Mouse (Mus musculus) MEL (cell line): ENCODE data around the gene Rars. TPM values are rescaled to one million over a fixed set of nuclear protein-coding genes. Genes with fewer than 3 reads are reported as not detected.

Experiments used
- DNase-seq: peaks from one replicate; pipeline ENCODE4 v3.0.0; 2011; ENCODE audit warnings: low read depth, low spot score
- H3K27ac ChIP-seq: 2 replicates; pipeline ENCODE4 v1.5.1; 2012; ENCODE audit warnings: low read depth, mild to moderate bottlenecking, control low read depth, low read length, moderate library complexity; ENCODE audit not compliant: control insufficient read depth
- H3K27me3 ChIP-seq, 2 experiments: fragments of 150-350 bp in 1 of 2; sonication (generic) in 1 of 2; 2 replicates each; pipeline ENCODE4 v1.6.1; 2012; ENCODE audit warnings: low read length in 2 of 2, mild to moderate bottlenecking in 2 of 2, improper control_type of control experiment in 1 of 2, moderate library complexity in 1 of 2; ENCODE audit not compliant: insufficient read depth in 2 of 2, control insufficient read depth in 1 of 2
- H3K36me3 ChIP-seq, 2 experiments: 2 replicates each; pipeline ENCODE4 v1.6.1; 2012 to 2014; ENCODE audit warnings: low read length in 2 of 2, improper control_type of control experiment in 1 of 2, inconsistent platforms in 1 of 2, mild to moderate bottlenecking in 1 of 2; ENCODE audit not compliant: insufficient read depth in 2 of 2, control insufficient read depth in 1 of 2
- H3K4me1 ChIP-seq, 2 experiments: fragments of 150-350 bp in 1 of 2; sonication (generic) in 1 of 2; 2 replicates each; pipeline ENCODE4 v1.6.1; 2012; ENCODE audit warnings: low read length in 2 of 2, improper control_type of control experiment in 1 of 2, mild to moderate bottlenecking in 1 of 2; ENCODE audit not compliant: insufficient read depth in 2 of 2, control insufficient read depth in 1 of 2
- H3K4me3 ChIP-seq, 2 experiments: fragments of 150-350 bp in 1 of 2; sonication (generic) in 1 of 2; 2 replicates each; pipeline ENCODE4 v1.5.1; 2012; ENCODE audit warnings: low read depth in 2 of 2, low read length in 2 of 2, mild to moderate bottlenecking in 2 of 2, moderate library complexity in 2 of 2, control low read depth in 1 of 2, improper control_type of control experiment in 1 of 2; ENCODE audit not compliant: control insufficient read depth in 1 of 2, insufficient read depth in 1 of 2
- H3K79me2 ChIP-seq: 2 replicates; pipeline ENCODE4 v1.6.1; 2012; ENCODE audit warnings: mild to moderate bottlenecking, low read length, moderate library complexity; ENCODE audit not compliant: control insufficient read depth, poor library complexity, insufficient read depth
- H3K9ac ChIP-seq: 2 replicates; pipeline ENCODE4 v1.6.1; 2012; ENCODE audit warnings: low read depth, mild to moderate bottlenecking, control low read depth, low read length, moderate library complexity; ENCODE audit not compliant: control insufficient read depth, poor library complexity, severe bottlenecking
- H3K9me3 ChIP-seq: fragments of 150-350 bp; sonication (generic); replicated peaks from 2 replicates; pipeline ENCODE4 v1.6.1; 2012; ENCODE audit warnings: mild to moderate bottlenecking, low read length, improper control_type of control experiment, moderate library complexity; ENCODE audit not compliant: insufficient read depth
- BHLHE40 ChIP-seq: IDR thresholded peaks from 2 replicates; pipeline ENCODE4 v1.6.1; 2012; ENCODE audit warnings: low read depth, mild to moderate bottlenecking, inconsistent platforms, low read length, improper control_type of control experiment, borderline replicate concordance
- CTCF ChIP-seq, 3 experiments: IDR thresholded peaks in 2 of 3; conservative IDR thresholded peaks in 1 of 3; 2 replicates each; pipeline ENCODE4 v1.5.1; 2011 to 2012; ENCODE audit warnings: low read length in 3 of 3, low read depth in 2 of 3, mild to moderate bottlenecking in 2 of 3, improper control_type of control experiment in 1 of 3, inconsistent platforms in 1 of 3, mixed read lengths in 1 of 3, moderate library complexity in 1 of 3; ENCODE audit not compliant: control insufficient read depth in 1 of 3, insufficient read depth in 1 of 3, poor library complexity in 1 of 3, severe bottlenecking in 1 of 3
- E2F4 ChIP-seq: IDR thresholded peaks from 2 replicates; pipeline ENCODE4 v1.6.1; 2011; ENCODE audit warnings: low read depth, low read length, improper control_type of control experiment, borderline replicate concordance
- ELF1 ChIP-seq: IDR thresholded peaks from 2 replicates; pipeline ENCODE4 v1.6.1; 2014; ENCODE audit warnings: low read depth, mild to moderate bottlenecking, inconsistent platforms, low read length, improper control_type of control experiment, moderate library complexity
- EP300 ChIP-seq, 2 experiments: IDR thresholded peaks; 2 replicates each; pipeline ENCODE4 v1.6.1; 2011; ENCODE audit warnings: improper control_type of control experiment in 2 of 2, low read length in 2 of 2, low read depth in 1 of 2, mild to moderate bottlenecking in 1 of 2
- ETS1 ChIP-seq: IDR thresholded peaks from 2 replicates; pipeline ENCODE4 v1.6.1; 2012; ENCODE audit warnings: low read depth, mild to moderate bottlenecking, inconsistent platforms, low read length, improper control_type of control experiment, moderate library complexity
- GABPA ChIP-seq: IDR thresholded peaks from 2 replicates; pipeline ENCODE4 v1.6.1; 2012; ENCODE audit warnings: low read depth, mild to moderate bottlenecking, inconsistent platforms, low read length, improper control_type of control experiment, moderate library complexity
- GATA1 ChIP-seq: IDR thresholded peaks from 2 replicates; pipeline ENCODE4 v1.6.1; 2011; ENCODE audit warnings: low read depth, low read length, improper control_type of control experiment
- HCFC1 ChIP-seq: IDR thresholded peaks from 2 replicates; pipeline ENCODE4 v1.6.1; 2012; ENCODE audit warnings: low read depth, mild to moderate bottlenecking, inconsistent platforms, low read length, improper control_type of control experiment, moderate library complexity
- JUND ChIP-seq: IDR thresholded peaks from 2 replicates; pipeline ENCODE4 v1.6.1; 2011; ENCODE audit warnings: low read depth, mild to moderate bottlenecking, improper control_type of control experiment, low read length
- KAT2A ChIP-seq: conservative IDR thresholded peaks from 2 replicates; pipeline ENCODE4 v1.6.1; 2012; ENCODE audit warnings: low read depth, low read length, improper control_type of control experiment, inconsistent platforms
- MAFK ChIP-seq: IDR thresholded peaks from 2 replicates; pipeline ENCODE4 v1.6.1; 2011; ENCODE audit warnings: low read depth, mild to moderate bottlenecking, low read length, improper control_type of control experiment, borderline replicate concordance
- MAX ChIP-seq: IDR thresholded peaks from 2 replicates; pipeline ENCODE4 v1.6.1; 2011; ENCODE audit warnings: low read length, improper control_type of control experiment
- MAZ ChIP-seq: IDR thresholded peaks from 2 replicates; pipeline ENCODE4 v1.6.1; 2012; ENCODE audit warnings: low read depth, mild to moderate bottlenecking, inconsistent platforms, low read length, improper control_type of control experiment
- MXI1 ChIP-seq: IDR thresholded peaks from 2 replicates; pipeline ENCODE4 v1.6.1; 2011; ENCODE audit warnings: mild to moderate bottlenecking, low read depth, low read length, improper control_type of control experiment
- MYB ChIP-seq: IDR thresholded peaks from 2 replicates; pipeline ENCODE4 v1.6.1; 2011; ENCODE audit warnings: mild to moderate bottlenecking, low read depth, low read length, improper control_type of control experiment
- NELFE ChIP-seq: IDR thresholded peaks from 2 replicates; pipeline ENCODE4 v1.6.1; 2011; ENCODE audit warnings: low read depth, low read length, improper control_type of control experiment
- NRF1 ChIP-seq: IDR thresholded peaks from 2 replicates; pipeline ENCODE4 v1.6.1; 2014; ENCODE audit warnings: low read depth, mild to moderate bottlenecking, inconsistent platforms, low read length, improper control_type of control experiment, moderate library complexity; ENCODE audit not compliant: poor library complexity, insufficient read depth, severe bottlenecking
- POLR2A ChIP-seq, 2 experiments: IDR thresholded peaks; 2 replicates each; pipeline ENCODE4 v1.6.1; 2011 to 2012; ENCODE audit warnings: low read length in 2 of 2, mild to moderate bottlenecking in 2 of 2, control low read depth in 1 of 2, improper control_type of control experiment in 1 of 2, low read depth in 1 of 2, moderate library complexity in 1 of 2; ENCODE audit not compliant: control insufficient read depth in 1 of 2, insufficient read depth in 1 of 2, poor library complexity in 1 of 2
- POLR2AphosphoS2 ChIP-seq: IDR thresholded peaks from 2 replicates; pipeline ENCODE4 v1.6.1; 2011; ENCODE audit warnings: low read length, improper control_type of control experiment
- POLR2AphosphoS5 ChIP-seq: IDR thresholded peaks from 2 replicates; pipeline ENCODE4 v1.6.1; 2012; ENCODE audit warnings: low read depth, borderline replicate concordance, mild to moderate bottlenecking, inconsistent platforms, low read length, moderate library complexity, mixed read lengths
- RAD21 ChIP-seq: IDR thresholded peaks from 2 replicates; pipeline ENCODE4 v1.6.1; 2011; ENCODE audit warnings: mild to moderate bottlenecking, low read depth, low read length, improper control_type of control experiment
- RCOR1 ChIP-seq: IDR thresholded peaks from 2 replicates; pipeline ENCODE4 v1.6.1; 2012; ENCODE audit warnings: low read depth, mild to moderate bottlenecking, inconsistent platforms, low read length, improper control_type of control experiment
- SIN3A ChIP-seq: IDR thresholded peaks from 2 replicates; pipeline ENCODE4 v1.6.1; 2012; ENCODE audit warnings: low read length, improper control_type of control experiment, inconsistent platforms
- SMC3 ChIP-seq: IDR thresholded peaks from 2 replicates; pipeline ENCODE4 v1.6.1; 2011; ENCODE audit warnings: low read depth, low read length, improper control_type of control experiment
- TAL1 ChIP-seq: IDR thresholded peaks from 2 replicates; pipeline ENCODE4 v1.6.1; 2012; ENCODE audit warnings: mild to moderate bottlenecking, inconsistent platforms, low read length, moderate library complexity, mixed read lengths
- TCF12 ChIP-seq: IDR thresholded peaks from 2 replicates; pipeline ENCODE4 v1.6.1; 2014; ENCODE audit warnings: low read depth, mild to moderate bottlenecking, inconsistent platforms, low read length, improper control_type of control experiment, moderate library complexity
- UBTF ChIP-seq: IDR thresholded peaks from 2 replicates; pipeline ENCODE4 v1.6.1; 2012; ENCODE audit warnings: low read depth, mild to moderate bottlenecking, inconsistent platforms, low read length, improper control_type of control experiment, moderate library complexity, borderline replicate concordance; ENCODE audit not compliant: insufficient read depth
- USF1 ChIP-seq: IDR thresholded peaks from 2 replicates; pipeline ENCODE4 v1.6.1; 2014; ENCODE audit warnings: low read depth, mild to moderate bottlenecking, inconsistent platforms, low read length, improper control_type of control experiment, moderate library complexity
- ZKSCAN1 ChIP-seq: IDR thresholded peaks from 2 replicates; pipeline ENCODE4 v1.6.1; 2012; ENCODE audit warnings: low read depth, mild to moderate bottlenecking, inconsistent platforms, low read length, improper control_type of control experiment, moderate library complexity
- ZMIZ1 ChIP-seq: IDR thresholded peaks from 2 replicates; pipeline ENCODE4 v1.6.1; 2012; ENCODE audit warnings: low read depth, mild to moderate bottlenecking, inconsistent platforms, low read length, improper control_type of control experiment, moderate library complexity
- ZNF384 ChIP-seq: IDR thresholded peaks from 2 replicates; pipeline ENCODE4 v1.6.1; 2012; ENCODE audit warnings: low read depth, mild to moderate bottlenecking, inconsistent platforms, low read length, improper control_type of control experiment
- polyA plus RNA-seq, 2 experiments: library from polyadenylated mRNA; stranded (reverse) in 1 of 2; unstranded in 1 of 2; fragments of >175 nt in 1 of 2; fragments of >200 nt in 1 of 2; gene quantifications; 2 replicates each; pipeline versions ENCODE4 v1.2.1 to v1.2.4; 2012; ENCODE audit warnings: low replicate concordance in 2 of 2, low read depth in 1 of 2; ENCODE audit not compliant: insufficient read length in 2 of 2, insufficient read depth in 1 of 2, missing spikeins in 1 of 2
- total RNA-seq: library from RNA; depleted of rRNA; stranded (reverse); fragments of 300-350 nt; gene quantifications from 2 replicates; pipeline ENCODE4 v1.2.3, GENCODE M21; 2012

Rars gene
- total and polyA plus RNA-seq, 3 experiments = 193 to 396 (median 251) TPM

- Histone ChIP-seq H3K4me3 (peak overlapping the region; percentile 12 to 99), H3K9me3 (no peaks in the 10 kb centered on the region)
- TF ChIP-seq GATA1 (peak; percentile 73), JUND (no peak), GABPA (no peak), USF1 (0 out of 2 replicates have a peak, but pooled peaks have one; percentile 20), ZMIZ1 (no peak), NRF1 (peak; percentile 19; the same call in 1 of the 2 replicates), BHLHE40 (0 out of 2 replicates have a peak, but pooled peaks have one; percentile 17), MXI1 (peak; percentile 82), MAX (peak; percentile 64; the same call in 1 of the 2 replicates), RAD21 (no peak), RCOR1 (peak; percentile 74), KAT2A (peak; percentile 49; the same call in 1 of the 2 replicates), MYB (no peak), ZKSCAN1 (no peak), ELF1 (peak; percentile 38; the same call in 1 of the 2 replicates), E2F4 (no peak), TCF12 (peak; percentile 86), SMC3 (no peak), TAL1 (peak; percentile 81), POLR2AphosphoS2 (no peak), POLR2AphosphoS5 (no peak), SIN3A (peak; percentile 87; the same call in 1 of the 2 replicates), UBTF (no peak), CTCF (IDR thresholded peaks at IDR 0.05 in 2 of 3, conservative IDR thresholded peaks at IDR 0.05 in 1 of 3; ENCODE audit: control insufficient read depth in 1 of 3, insufficient read depth in 1 of 3, low read depth in 2 of 3, low read length in 3 of 3, poor library complexity in 1 of 3, severe bottlenecking in 1 of 3) (no peak), MAFK (no peak; the same call in 1 of the 2 replicates), MAZ (no peak), POLR2A (IDR thresholded peaks at IDR 0.05; ENCODE audit: control insufficient read depth in 1 of 2, insufficient read depth in 1 of 2, low read depth in 1 of 2, low read length in 2 of 2, poor library complexity in 1 of 2) (no peak), EP300 (IDR thresholded peaks at IDR 0.05; ENCODE audit: low read depth in 1 of 2, low read length in 2 of 2) (peak; percentile 79), HCFC1 (0 out of 2 replicates have a peak, but pooled peaks have one; percentile 51), NELFE (no peak), ETS1 (peak; percentile 95), ZNF384 (no peak)
- TF ChIP-seq, all 39 proteins: peak for 15
- Histone ChIP-seq H3K27me3 (no peaks in the 10 kb centered on the region), H3K36me3 (peaks cover 26 to 45% of the 10 kb centered on the region in 2 experiments), H3K4me1 (peaks cover 10 to 15% of the 10 kb centered on the region in 2 experiments), H3K9ac (peak overlapping the region; percentile 86), H3K27ac (peak overlapping the region; percentile 64), H3K79me2 (peaks cover 41% of the 10 kb centered on the region)
- peak; percentile 90 for DNase-seq
These were observed 2.2 kb downstream of the Rars start for GRCm38 (mm10) chr11:35832139-35832538.
